Mouse (Mus musculus): ENCODE measurements at regions not wholly inside any gene's neighbourhood (a gene's known extent, or its start where the extent isn't known, plus 50 kb on each side); places are given as distances from the start of the nearest gene placed in this dataset.

- H3K27ac ChIP-seq (ENCODE audit: insufficient read depth, low read depth, low read length) = no peak overlapping the region
- 79% methylated on average over 12 of the region's 12 CpGs for WGBS
- no peak for DNase-seq
- H3K4me3 ChIP-seq (ENCODE audit: insufficient read depth, low read depth, low read length) = no peak overlapping the region
- no peaks in the 10 kb centered on the region for H3K27me3 ChIP-seq (replicated peaks; ENCODE audit: control insufficient read depth, insufficient read depth, low read length)
- H3K36me3 ChIP-seq (ENCODE audit: control insufficient read depth, insufficient read depth, low read length) = no peaks in the 10 kb centered on the region
- no peaks in the 10 kb centered on the region for H3K4me1 ChIP-seq (ENCODE audit: control insufficient read depth, insufficient read depth, low read length)
- TF ChIP-seq POLR2A (IDR thresholded peaks at IDR 0.05; ENCODE audit: low read depth, low read length) = no peak
- TF ChIP-seq CTCF (conservative IDR thresholded peaks at IDR 0.05; ENCODE audit: insufficient read depth, insufficient read length, low read depth, low read length) = no peak
Observed at GRCm38 (mm10) chr3:138651361-138652205, 90.4 kb upstream of the Tspan5 start.

- 96% methylated on average over 2 of the region's 2 CpGs for WGBS
- Histone ChIP-seq H3K27ac (ENCODE audit: insufficient read depth, low read depth, low read length) (no peak overlapping the region), H3K4me1 (ENCODE audit: control insufficient read depth, insufficient read depth, low read length) (no peaks in the 10 kb centered on the region), H3K27me3 (replicated peaks; ENCODE audit: control insufficient read depth, insufficient read depth, low read length) (no peaks in the 10 kb centered on the region), H3K4me3 (ENCODE audit: insufficient read depth, low read depth, low read length) (no peak overlapping the region), H3K36me3 (ENCODE audit: control insufficient read depth, insufficient read depth, low read length) (no peaks in the 10 kb centered on the region)
- TF ChIP-seq POLR2A (IDR thresholded peaks at IDR 0.05; ENCODE audit: low read depth, low read length) (no peak), CTCF (conservative IDR thresholded peaks at IDR 0.05; ENCODE audit: insufficient read depth, insufficient read length, low read depth, low read length) (no peak)
- no peak for DNase-seq
Observed at GRCm38 (mm10) chr3:138652206-138652605, 89.8 kb upstream of the Tspan5 start.

GRCm38 (mm10) chr3:138652685-138653084 lies 89.3 kb upstream of the Tspan5 start:
- DNase-seq = no peak
- no peaks in the 10 kb centered on the region for H3K27me3 ChIP-seq (replicated peaks; ENCODE audit: control insufficient read depth, insufficient read depth, low read length)
- TF ChIP-seq CTCF (conservative IDR thresholded peaks at IDR 0.05; ENCODE audit: insufficient read depth, insufficient read length, low read depth, low read length) = no peak
- no peak for TF ChIP-seq POLR2A (IDR thresholded peaks at IDR 0.05; ENCODE audit: low read depth, low read length)
- 69% methylated on average over 4 of the region's 4 CpGs for WGBS
- H3K27ac ChIP-seq (ENCODE audit: insufficient read depth, low read depth, low read length) = no peak overlapping the region
- no peaks in the 10 kb centered on the region for H3K36me3 ChIP-seq (ENCODE audit: control insufficient read depth, insufficient read depth, low read length)
- H3K4me1 ChIP-seq (ENCODE audit: control insufficient read depth, insufficient read depth, low read length) = no peaks in the 10 kb centered on the region
- H3K4me3 ChIP-seq (ENCODE audit: insufficient read depth, low read depth, low read length) = no peak overlapping the region

GRCm38 (mm10) chr3:138653549-138654246 lies 88.3 kb upstream of the Tspan5 start:
- TF ChIP-seq CTCF (conservative IDR thresholded peaks at IDR 0.05; ENCODE audit: insufficient read depth, insufficient read length, low read depth, low read length) = no peak
- no peak for TF ChIP-seq POLR2A (IDR thresholded peaks at IDR 0.05; ENCODE audit: low read depth, low read length)
- Histone ChIP-seq H3K4me1 (ENCODE audit: control insufficient read depth, insufficient read depth, low read length) (no peaks in the 10 kb centered on the region), H3K4me3 (ENCODE audit: insufficient read depth, low read depth, low read length) (no peak overlapping the region), H3K27me3 (replicated peaks; ENCODE audit: control insufficient read depth, insufficient read depth, low read length) (no peaks in the 10 kb centered on the region), H3K36me3 (ENCODE audit: control insufficient read depth, insufficient read depth, low read length) (no peaks in the 10 kb centered on the region), H3K27ac (ENCODE audit: insufficient read depth, low read depth, low read length) (no peak overlapping the region)
- 84% methylated on average over 13 of the region's 13 CpGs for WGBS
- no peak for DNase-seq

GRCm38 (mm10) chr3:138654610-138655371 lies 87.2 kb upstream of the Tspan5 start:
- H3K36me3 ChIP-seq (ENCODE audit: control insufficient read depth, insufficient read depth, low read length) = no peaks in the 10 kb centered on the region
- H3K4me3 ChIP-seq (ENCODE audit: insufficient read depth, low read depth, low read length) = no peak overlapping the region
- no peaks in the 10 kb centered on the region for H3K27me3 ChIP-seq (replicated peaks; ENCODE audit: control insufficient read depth, insufficient read depth, low read length)
- DNase-seq = no peak
- no peak overlapping the region for H3K27ac ChIP-seq (ENCODE audit: insufficient read depth, low read depth, low read length)
- no peaks in the 10 kb centered on the region for H3K4me1 ChIP-seq (ENCODE audit: control insufficient read depth, insufficient read depth, low read length)
- TF ChIP-seq CTCF (conservative IDR thresholded peaks at IDR 0.05; ENCODE audit: insufficient read depth, insufficient read length, low read depth, low read length) = no peak
- TF ChIP-seq POLR2A (IDR thresholded peaks at IDR 0.05; ENCODE audit: low read depth, low read length) = no peak
- 69% methylated on average over 16 of the region's 16 CpGs for WGBS

- H3K4me1 ChIP-seq (ENCODE audit: control insufficient read depth, insufficient read depth, low read length) = no peaks in the 10 kb centered on the region
- TF ChIP-seq CTCF (conservative IDR thresholded peaks at IDR 0.05; ENCODE audit: insufficient read depth, insufficient read length, low read depth, low read length) (no peak), POLR2A (IDR thresholded peaks at IDR 0.05; ENCODE audit: low read depth, low read length) (no peak)
- no peak overlapping the region for H3K27ac ChIP-seq (ENCODE audit: insufficient read depth, low read depth, low read length)
- H3K27me3 ChIP-seq (replicated peaks; ENCODE audit: control insufficient read depth, insufficient read depth, low read length) = no peaks in the 10 kb centered on the region
- no peak for DNase-seq
- H3K36me3 ChIP-seq (ENCODE audit: control insufficient read depth, insufficient read depth, low read length) = no peaks in the 10 kb centered on the region
- no peak overlapping the region for H3K4me3 ChIP-seq (ENCODE audit: insufficient read depth, low read depth, low read length)
- WGBS = 65% methylated on average over 3 of the region's 3 CpGs
Observed at GRCm38 (mm10) chr3:138655479-138655878, 86.5 kb upstream of the Tspan5 start.
